Mouse (Mus musculus): ENCODE results near the gene Foxd2. TPM values are rescaled to one million over a fixed set of nuclear protein-coding genes. Genes with fewer than 3 reads are reported as not detected.

Foxd2 gene
- polyA plus RNA-seq (2017; shearing (Covaris generic)) = 1.1 TPM

DNA sequence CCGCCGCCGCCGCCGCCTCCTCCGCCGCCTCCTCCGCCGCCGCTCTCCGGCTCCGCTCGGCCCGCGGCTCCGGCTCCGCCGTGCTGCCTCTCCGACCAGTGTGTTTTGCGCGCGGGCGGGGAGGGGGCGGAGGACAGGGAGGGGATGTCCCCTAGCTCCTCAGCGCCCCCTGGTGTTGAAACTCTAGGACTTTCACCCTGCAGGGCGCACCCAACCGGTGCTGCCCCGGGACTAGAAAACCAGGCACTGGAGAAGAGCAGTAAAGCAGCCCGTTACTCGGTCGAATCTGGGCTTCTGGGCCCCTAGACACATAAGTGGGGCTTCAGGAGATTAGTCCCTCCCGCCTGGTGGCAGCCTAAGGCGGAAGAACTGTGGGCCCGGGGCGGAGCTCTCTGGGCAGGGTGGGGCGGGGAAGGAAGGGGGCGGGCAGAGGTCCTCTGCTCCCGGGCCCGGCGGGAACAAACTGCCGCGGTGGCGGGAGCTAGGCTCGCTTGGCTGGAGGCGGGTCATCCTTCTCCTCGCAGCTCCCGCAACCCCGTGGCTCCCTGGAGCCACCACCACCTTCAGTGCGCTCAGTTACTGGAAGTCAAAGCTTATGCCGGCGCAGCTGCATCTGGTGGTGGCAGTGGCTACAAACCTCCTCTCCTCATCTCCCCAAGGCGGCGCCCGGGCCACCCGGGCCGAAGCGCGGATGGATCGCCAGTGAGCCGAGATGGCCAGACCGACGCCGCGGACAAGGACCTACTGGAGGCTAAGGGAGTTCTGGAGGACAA, at the start of gene Foxd2:
TSS of gene Foxd2 (minus strand) at position 45 of the 773 bp plus-strand sequence.

DNA sequence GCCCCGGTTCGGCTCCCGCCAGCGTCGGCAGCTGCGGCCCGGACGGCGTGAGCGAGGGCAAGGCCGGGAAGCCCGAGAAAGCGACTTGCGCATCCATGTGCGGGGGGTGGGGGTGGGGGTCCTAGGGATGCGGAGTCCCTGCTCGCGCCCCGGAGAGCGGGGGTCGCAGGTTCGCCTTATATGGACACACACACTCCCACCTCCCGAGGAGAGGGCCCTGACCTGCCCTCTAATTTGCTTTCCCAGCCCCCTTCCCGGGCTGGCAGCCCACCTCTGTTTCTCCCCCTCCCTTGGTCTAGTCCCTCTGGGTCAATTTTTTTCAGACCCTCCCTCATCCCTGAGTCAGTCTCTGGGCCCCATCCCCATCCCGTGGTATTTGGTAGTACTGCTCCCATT, 17.2 kb upstream of the Foxd2 start, which contains the start of gene Foxe3:
TSS of gene Foxe3 (minus strand) at position 97 of the 396 bp plus-strand sequence.

Other genes starting within 250 kb of the Foxd2 start
- gene Gm12830, start 87.2 kb downstream of the Foxd2 start, polyA plus RNA-seq (2017; shearing (Covaris generic)) = not detected
- not detected for gene Foxe3, start 17.1 kb upstream of the Foxd2 start, polyA plus RNA-seq (2017; shearing (Covaris generic))
- 83.8 TPM for gene Cmpk1, start 78.4 kb upstream of the Foxd2 start, polyA plus RNA-seq (2017; shearing (Covaris generic))
- 1.1 TPM for gene Stil, start 91.3 kb upstream of the Foxd2 start, polyA plus RNA-seq (2017; shearing (Covaris generic))
- not detected for gene Tal1, start 147.6 kb upstream of the Foxd2 start, polyA plus RNA-seq (2017; shearing (Covaris generic))
- 11.6 TPM for gene Pdzk1ip1, start 179.8 kb upstream of the Foxd2 start, polyA plus RNA-seq (2017; shearing (Covaris generic))
- gene Cyp4x1, start 225.4 kb upstream of the Foxd2 start, polyA plus RNA-seq (2017; shearing (Covaris generic)) = 0.16 TPM

Measured in CD4-positive, CD25-positive, alpha-beta regulatory T cell (primary cell).